Mouse (Mus musculus): ENCODE results near the gene 5730596B20Rik. TPM values are rescaled to one million over a fixed set of nuclear protein-coding genes. Genes with fewer than 3 reads are reported as not detected.

Gene 5730596B20Rik
- total RNA-seq, 1 experiment from 2014 or later = not detected

GRCm38 (mm10) chr6:52170166-52170897 lies 7.0 kb upstream of the 5730596B20Rik start:
- no peak for ATAC-seq (replicated peaks in 1 of 2; ENCODE audit: insufficient read depth in 1 of 2, low FRiP score in 2 of 2, low TSS enrichment in 1 of 2, low read depth in 1 of 2, poor library complexity in 2 of 2, severe bottlenecking in 2 of 2)

GRCm38 (mm10) chr6:52170898-52171223 lies 6.4 kb upstream of the 5730596B20Rik start:
- ATAC-seq (replicated peaks in 1 of 2; ENCODE audit: insufficient read depth in 1 of 2, low FRiP score in 2 of 2, low TSS enrichment in 1 of 2, low read depth in 1 of 2, poor library complexity in 2 of 2, severe bottlenecking in 2 of 2) = no peak

GRCm38 (mm10) chr6:52171331-52171730 lies 6.0 kb upstream of the 5730596B20Rik start:
- ATAC-seq (replicated peaks in 1 of 2; ENCODE audit: insufficient read depth in 1 of 2, low FRiP score in 2 of 2, low TSS enrichment in 1 of 2, low read depth in 1 of 2, poor library complexity in 2 of 2, severe bottlenecking in 2 of 2) = no peak

GRCm38 (mm10) chr6:52171938-52172337 lies 5.4 kb upstream of the 5730596B20Rik start:
- no peak for ATAC-seq (replicated peaks in 1 of 2; ENCODE audit: insufficient read depth in 1 of 2, low FRiP score in 2 of 2, low TSS enrichment in 1 of 2, low read depth in 1 of 2, poor library complexity in 2 of 2, severe bottlenecking in 2 of 2)

- no peak for ATAC-seq (replicated peaks in 1 of 2; ENCODE audit: insufficient read depth in 1 of 2, low FRiP score in 2 of 2, low TSS enrichment in 1 of 2, low read depth in 1 of 2, poor library complexity in 2 of 2, severe bottlenecking in 2 of 2)
These were observed 4.8 kb upstream of the 5730596B20Rik start for GRCm38 (mm10) chr6:52172501-52172900.

GRCm38 (mm10) chr6:52173648-52174047 lies 3.6 kb upstream of the 5730596B20Rik start:
- no peak for ATAC-seq (replicated peaks in 1 of 2; ENCODE audit: insufficient read depth in 1 of 2, low FRiP score in 2 of 2, low TSS enrichment in 1 of 2, low read depth in 1 of 2, poor library complexity in 2 of 2, severe bottlenecking in 2 of 2)

GRCm38 (mm10) chr6:52174968-52175751 lies 2.1 kb upstream of the 5730596B20Rik start:
- ATAC-seq (replicated peaks in 1 of 2; ENCODE audit: insufficient read depth in 1 of 2, low FRiP score in 2 of 2, low TSS enrichment in 1 of 2, low read depth in 1 of 2, poor library complexity in 2 of 2, severe bottlenecking in 2 of 2) = no peak

- no peak for ATAC-seq (replicated peaks in 1 of 2; ENCODE audit: insufficient read depth in 1 of 2, low FRiP score in 2 of 2, low TSS enrichment in 1 of 2, low read depth in 1 of 2, poor library complexity in 2 of 2, severe bottlenecking in 2 of 2)
These were observed 1.4 kb upstream of the 5730596B20Rik start for GRCm38 (mm10) chr6:52175864-52176263.

- no peak for ATAC-seq (replicated peaks in 1 of 2; ENCODE audit: insufficient read depth in 1 of 2, low FRiP score in 2 of 2, low TSS enrichment in 1 of 2, low read depth in 1 of 2, poor library complexity in 2 of 2, severe bottlenecking in 2 of 2)
These were observed 907 bp upstream of the 5730596B20Rik start for GRCm38 (mm10) chr6:52176391-52176790.

GRCm38 (mm10) chr6:52177806-52178205 lies 508 bp downstream of the 5730596B20Rik start:
- ATAC-seq (replicated peaks in 1 of 2; ENCODE audit: insufficient read depth in 1 of 2, low FRiP score in 2 of 2, low TSS enrichment in 1 of 2, low read depth in 1 of 2, poor library complexity in 2 of 2, severe bottlenecking in 2 of 2) = no peak

- ATAC-seq (replicated peaks in 1 of 2; ENCODE audit: insufficient read depth in 1 of 2, low FRiP score in 2 of 2, low TSS enrichment in 1 of 2, low read depth in 1 of 2, poor library complexity in 2 of 2, severe bottlenecking in 2 of 2) = no peak
These were observed 1.8 kb downstream of the 5730596B20Rik start for GRCm38 (mm10) chr6:52178918-52179665.

- ATAC-seq (replicated peaks in 1 of 2; ENCODE audit: insufficient read depth in 1 of 2, low FRiP score in 2 of 2, low TSS enrichment in 1 of 2, low read depth in 1 of 2, poor library complexity in 2 of 2, severe bottlenecking in 2 of 2) = no peak
These were observed 2.4 kb downstream of the 5730596B20Rik start for GRCm38 (mm10) chr6:52179690-52180089.

- no peak for ATAC-seq (replicated peaks in 1 of 2; ENCODE audit: insufficient read depth in 1 of 2, low FRiP score in 2 of 2, low TSS enrichment in 1 of 2, low read depth in 1 of 2, poor library complexity in 2 of 2, severe bottlenecking in 2 of 2)
These were observed 3.0 kb downstream of the 5730596B20Rik start for GRCm38 (mm10) chr6:52180213-52180710.

- ATAC-seq (replicated peaks in 1 of 2; ENCODE audit: insufficient read depth in 1 of 2, low FRiP score in 2 of 2, low TSS enrichment in 1 of 2, low read depth in 1 of 2, poor library complexity in 2 of 2, severe bottlenecking in 2 of 2) = no peak
These were observed 3.4 kb downstream of the 5730596B20Rik start for GRCm38 (mm10) chr6:52180726-52181125.

GRCm38 (mm10) chr6:52182030-52182429 lies 4.7 kb downstream of the 5730596B20Rik start:
- no peak for ATAC-seq (replicated peaks in 1 of 2; ENCODE audit: insufficient read depth in 1 of 2, low FRiP score in 2 of 2, low TSS enrichment in 1 of 2, low read depth in 1 of 2, poor library complexity in 2 of 2, severe bottlenecking in 2 of 2)

GRCm38 (mm10) chr6:52182793-52183192 lies 5.5 kb downstream of the 5730596B20Rik start:
- ATAC-seq (replicated peaks in 1 of 2; ENCODE audit: insufficient read depth in 1 of 2, low FRiP score in 2 of 2, low TSS enrichment in 1 of 2, low read depth in 1 of 2, poor library complexity in 2 of 2, severe bottlenecking in 2 of 2) = no peak

- no peak for ATAC-seq (replicated peaks in 1 of 2; ENCODE audit: insufficient read depth in 1 of 2, low FRiP score in 2 of 2, low TSS enrichment in 1 of 2, low read depth in 1 of 2, poor library complexity in 2 of 2, severe bottlenecking in 2 of 2)
These were observed 6.2 kb downstream of the 5730596B20Rik start for GRCm38 (mm10) chr6:52183311-52184080.

All from hematopoietic stem cell, adult 5-6 weeks (primary cell).